Mouse (Mus musculus) midbrain, embryonic 11.5 days (tissue): Measurements from ENCODE around the gene Tom1. TPM values are rescaled to one million over a fixed set of nuclear protein-coding genes. Genes with fewer than 3 reads are reported as not detected.

ENCODE experiments used
- ATAC-seq: fragments of 200-750 bp; cut with Nextera tagmentation; 2 replicates; pipeline ENCODE4 v1.8.0; 2017; ENCODE audit warnings: moderate TSS enrichment, moderate library complexity; ENCODE audit not compliant: low FRiP score
- DNase-seq: peaks from one replicate; pipeline ENCODE4 v3.0.0; 2015; ENCODE audit warnings: low spot score; ENCODE audit errors: missing footprints
- H3K27ac ChIP-seq: fragments of 300-500 bp; sonication (generic); 2 replicates; pipeline ENCODE4 v1.5.1; 2014; ENCODE audit warnings: low read depth, low read length
- H3K27me3 ChIP-seq: fragments of 300-500 bp; sonication (generic); 2 replicates; pipeline ENCODE4 v1.6.1; 2014; ENCODE audit warnings: mild to moderate bottlenecking, low read length, moderate library complexity, mixed read lengths; ENCODE audit not compliant: control insufficient read depth, insufficient read depth
- H3K36me3 ChIP-seq: fragments of 300-500 bp; sonication (generic); 2 replicates; pipeline ENCODE4 v1.6.1; 2014; ENCODE audit warnings: mild to moderate bottlenecking, low read length, moderate library complexity, mixed read lengths; ENCODE audit not compliant: control insufficient read depth, insufficient read depth
- H3K4me1 ChIP-seq: fragments of 300-500 bp; sonication (generic); 2 replicates; pipeline ENCODE4 v1.6.1; 2014; ENCODE audit warnings: low read length; ENCODE audit not compliant: control insufficient read depth, insufficient read depth
- H3K4me2 ChIP-seq: fragments of 300-500 bp; sonication (generic); 2 replicates; pipeline ENCODE4 v1.6.1; 2014; ENCODE audit warnings: mild to moderate bottlenecking, moderate library complexity
- H3K4me3 ChIP-seq: fragments of 300-500 bp; sonication (generic); 2 replicates; pipeline ENCODE4 v1.5.1; 2014; ENCODE audit warnings: low read depth, low read length
- H3K9ac ChIP-seq: fragments of 300-500 bp; sonication (generic); 2 replicates; pipeline ENCODE4 v1.6.1; 2014; ENCODE audit warnings: low read length
- H3K9me3 ChIP-seq: fragments of 300-500 bp; sonication (generic); 2 replicates; pipeline ENCODE4 v1.6.1; 2016; ENCODE audit warnings: low read length; ENCODE audit not compliant: control insufficient read depth
- WGBS: fragments of 180-500 bp; shearing (Covaris S2); extraction: QIAGEN DNeasy Blood & Tissue Kit; methylation state at CpG from one replicate; pipeline ENCODE4 v1.1.7; 2014; 5-methylcytosine and 5-hydroxymethylcytosine counted together
- polyA plus RNA-seq: library from polyadenylated mRNA; unstranded; fragments of >200 nt; fragmentation: Nextera tagmentation; extraction: Ambion mirVana; gene quantifications from 2 replicates; pipeline ENCODE4 v1.2.1, GENCODE M21; 2014

Gene Tom1
- polyA plus RNA-seq: 23.8 and 24.2 TPM in 2 replicates

- H3K27me3 ChIP-seq: no peaks in the 10 kb centered on the region
- H3K27ac ChIP-seq: peak within 1 kb of the TSS; percentile 54; the same call in 1 of the 2 replicates
- 2% methylated on average over 56 of the region's 62 CpGs for WGBS
- H3K4me2 ChIP-seq: peak within 1 kb of the TSS; percentile 86
- H3K4me3 ChIP-seq: peak within 1 kb of the TSS; percentile 52
- peaks cover 5% of the 10 kb centered on the region; the same call in 1 of the 2 replicates for H3K4me1 ChIP-seq
- peak; percentile 100 for DNase-seq
- H3K36me3 ChIP-seq: peaks cover 10% of the 10 kb centered on the region
- ATAC-seq: peak; percentile 99
- H3K9me3 ChIP-seq: no peaks in the 10 kb centered on the region
- peak within 1 kb of the TSS; percentile 63 for H3K9ac ChIP-seq
Measured at GRCm38 (mm10) chr8:75033511-75034243, at the start of gene Tom1. TSS of gene Tom1 (plus strand) at chr8:75033705.

- no peaks in the 10 kb centered on the region for H3K36me3 ChIP-seq
- WGBS: 72% methylated on average over 5 of the region's 5 CpGs
- no peak overlapping the region for H3K4me3 ChIP-seq
- H3K9ac ChIP-seq: no peak overlapping the region
- H3K9me3 ChIP-seq: no peaks in the 10 kb centered on the region
- H3K27me3 ChIP-seq: 0 out of 2 replicates have a peak, but pooled peaks cover 2% of the 10 kb centered on the region
- no peak overlapping the region for H3K4me2 ChIP-seq
- H3K4me1 ChIP-seq: no peaks in the 10 kb centered on the region
- DNase-seq: peak; percentile 17
- no peak for ATAC-seq
- H3K27ac ChIP-seq: no peak overlapping the region
Measured at GRCm38 (mm10) chr8:74987436-74987835, 46.1 kb upstream of the Tom1 start.

- H3K27me3 ChIP-seq: 0 out of 2 replicates have a peak, but pooled peaks cover 2% of the 10 kb centered on the region
- H3K9ac ChIP-seq: no peak overlapping the region
- ATAC-seq (no peak), DNase-seq (peak; percentile 82)
- no peaks in the 10 kb centered on the region for H3K36me3 ChIP-seq
- H3K4me3 ChIP-seq: no peak overlapping the region
- no peaks in the 10 kb centered on the region for H3K9me3 ChIP-seq
- no peak overlapping the region for H3K4me2 ChIP-seq
- WGBS: 19% methylated on average over 15 of the region's 15 CpGs
- H3K4me1 ChIP-seq: peaks cover 6% of the 10 kb centered on the region
- H3K27ac ChIP-seq: no peak overlapping the region
Measured at GRCm38 (mm10) chr8:74990021-74990420, 43.5 kb upstream of the Tom1 start.

- Histone ChIP-seq H3K9me3 (no peaks in the 10 kb centered on the region), H3K27me3 (0 out of 2 replicates have a peak, but pooled peaks cover 2% of the 10 kb centered on the region), H3K4me3 (peak within 1 kb of the TSS; percentile 92), H3K9ac (peak within 1 kb of the TSS; percentile 99), H3K36me3 (no peaks in the 10 kb centered on the region), H3K27ac (peak within 1 kb of the TSS; percentile 92), H3K4me1 (peaks cover 6% of the 10 kb centered on the region), H3K4me2 (peak within 1 kb of the TSS; percentile 57)
- DNase-seq (peak; percentile 93), ATAC-seq (peak; percentile 28)
- WGBS: 15% methylated on average over 8 of the region's 8 CpGs
Measured at GRCm38 (mm10) chr8:74993081-74993474, 40.4 kb upstream of the Tom1 start, which contains the start of gene Hmgxb4. TSS of gene Hmgxb4 (plus strand) at chr8:74993356.

GRCm38 (mm10) chr8:74993475-74994451 is 39.7 kb upstream of the Tom1 start:
- Histone ChIP-seq H3K9ac (peak overlapping the region; percentile 99), H3K9me3 (no peaks in the 10 kb centered on the region), H3K27ac (peak overlapping the region; percentile 92), H3K4me2 (peak overlapping the region; percentile 57), H3K4me1 (peaks cover 6% of the 10 kb centered on the region), H3K27me3 (0 out of 2 replicates have a peak, but pooled peaks cover 2% of the 10 kb centered on the region), H3K4me3 (peak overlapping the region; percentile 92), H3K36me3 (peaks cover under 1% of the 10 kb centered on the region; the same call in 1 of the 2 replicates)
- WGBS: under 1% methylated on average over 65 of the region's 111 CpGs
- ATAC-seq (peak; percentile 95), DNase-seq (peak; percentile 96)

GRCm38 (mm10) chr8:74994540-74994939 is 39.0 kb upstream of the Tom1 start:
- 11% methylated on average over 7 of the region's 7 CpGs for WGBS
- Histone ChIP-seq H3K9ac (peak overlapping the region; percentile 99), H3K4me2 (peak overlapping the region; percentile 57), H3K27ac (no peak overlapping the region), H3K36me3 (peaks cover 4% of the 10 kb centered on the region), H3K9me3 (no peaks in the 10 kb centered on the region), H3K27me3 (0 out of 2 replicates have a peak, but pooled peaks cover 2% of the 10 kb centered on the region), H3K4me1 (peaks cover 6% of the 10 kb centered on the region), H3K4me3 (peak overlapping the region; percentile 92)
- ATAC-seq (no peak), DNase-seq (peak; percentile 88)

- Histone ChIP-seq H3K9ac (no peak overlapping the region), H3K9me3 (no peaks in the 10 kb centered on the region), H3K4me2 (no peak overlapping the region), H3K36me3 (peaks cover 30% of the 10 kb centered on the region), H3K27ac (no peak overlapping the region), H3K27me3 (no peaks in the 10 kb centered on the region), H3K4me1 (no peaks in the 10 kb centered on the region), H3K4me3 (no peak overlapping the region)
- peak; percentile 6 for DNase-seq
- WGBS: 93% methylated on average over 3 of the region's 3 CpGs
- no peak for ATAC-seq
Measured at GRCm38 (mm10) chr8:75000431-75000830, 33.1 kb upstream of the Tom1 start.

GRCm38 (mm10) chr8:75008826-75009225 is 24.7 kb upstream of the Tom1 start:
- WGBS: 94% methylated on average over 2 of the region's 2 CpGs
- Histone ChIP-seq H3K4me2 (no peak overlapping the region), H3K27ac (no peak overlapping the region), H3K9ac (no peak overlapping the region), H3K4me1 (no peaks in the 10 kb centered on the region), H3K27me3 (no peaks in the 10 kb centered on the region), H3K9me3 (no peaks in the 10 kb centered on the region), H3K4me3 (no peak overlapping the region), H3K36me3 (peaks cover 9% of the 10 kb centered on the region; the same call in 1 of the 2 replicates)
- no peak for ATAC-seq
- DNase-seq: peak; percentile 66
